Mouse (Mus musculus) layer of hippocampus, adult 18-20 months (tissue): ENCODE measurements at regions not wholly inside any gene's neighbourhood (a gene's known extent, or its start where the extent isn't known, plus 50 kb on each side); places are given as distances from the start of the nearest gene placed in this dataset.
A peak's percentile ranks its signal among the peaks of the same experiment; 100 is the strongest.

ENCODE experiments used
- DNase-seq, 2 experiments: peaks; one replicate each; pipeline ENCODE4 v3.0.0; 2022; ENCODE audit warnings: low spot score in 2 of 2

- no peak for DNase-seq
Measured at GRCm38 (mm10) chr10:17547986-17548385, 175.0 kb upstream of the Cited2 start.

GRCm38 (mm10) chr10:17548629-17549580 is 174.1 kb upstream of the Cited2 start:
- no peak for DNase-seq

- DNase-seq: no peak
Measured at GRCm38 (mm10) chr10:17549711-17550637, 173.0 kb upstream of the Cited2 start.

GRCm38 (mm10) chr10:17550638-17551013 is 172.4 kb upstream of the Cited2 start:
- no peak for DNase-seq

- DNase-seq: no peak
Measured at GRCm38 (mm10) chr10:17551869-17552268, 171.1 kb upstream of the Cited2 start.

- no peak for DNase-seq
Measured at GRCm38 (mm10) chr10:17552277-17552676, 170.7 kb upstream of the Cited2 start.

- no peak for DNase-seq
Measured at GRCm38 (mm10) chr10:17556391-17556790, 166.6 kb upstream of the Cited2 start.

- DNase-seq: no peak
Measured at GRCm38 (mm10) chr10:17559370-17559955, 163.6 kb upstream of the Cited2 start.

- no peak for DNase-seq
Measured at GRCm38 (mm10) chr10:17559980-17560379, 163.0 kb upstream of the Cited2 start.

- DNase-seq: no peak
Measured at GRCm38 (mm10) chr10:17561466-17561865, 161.6 kb upstream of the Cited2 start.

- DNase-seq: no peak
Measured at GRCm38 (mm10) chr10:17561977-17562376, 161.0 kb upstream of the Cited2 start.

GRCm38 (mm10) chr10:17562410-17563350 is 160.3 kb upstream of the Cited2 start:
- DNase-seq: peak in 1 of 2 experiments; percentile 31

GRCm38 (mm10) chr10:17563351-17563749 is 159.7 kb upstream of the Cited2 start:
- DNase-seq: no peak

GRCm38 (mm10) chr10:17564895-17565620 is 158.0 kb upstream of the Cited2 start:
- DNase-seq: no peak

- DNase-seq: no peak
Measured at GRCm38 (mm10) chr10:17566975-17567374, 156.0 kb upstream of the Cited2 start.

GRCm38 (mm10) chr10:17567631-17568030 is 155.4 kb upstream of the Cited2 start:
- DNase-seq: no peak

- no peak for DNase-seq
Measured at GRCm38 (mm10) chr10:17569577-17570113, 153.4 kb upstream of the Cited2 start.

GRCm38 (mm10) chr10:17574894-17575293 is 148.1 kb upstream of the Cited2 start:
- DNase-seq: no peak
